Comparison of ENCODE assay signal across 9 mouse cellular contexts in genomic region chr1:93176525-93177332, GRCm38 (mm10). TPM values are rescaled to one million over a fixed set of nuclear protein-coding genes. Genes with fewer than 3 reads are reported as not detected.
DNase-seq lines count a peak whose midpoint lies in the region; ATAC-seq and TF ChIP-seq lines count a peak whose summit lies in the region.
"Had no signal": no experiment of that assay in that cellular context is flagged by ENCODE, and none has a peak within 500 bp of the region (broad histone marks: within the 10 kb centered on the region; RNA-seq: fewer than 3 reads in every experiment).

No protein-coding gene starts in this region.

- H3K36me3 ChIP-seq in embryonic facial prominence, embryonic 14.5 days (ENCODE audit: control insufficient read depth, insufficient read depth, low read length), result no peaks in the 10 kb centered on the region
- no peaks in the 10 kb centered on the region for H3K36me3 ChIP-seq in heart, embryonic 11.5 days (ENCODE audit: control insufficient read depth, insufficient read depth, low read length)
- H3K36me3 ChIP-seq in kidney, embryonic 14.5 days (ENCODE audit: control insufficient read depth, insufficient read depth, low read length), result no peaks in the 10 kb centered on the region
- no peaks in the 10 kb centered on the region for H3K36me3 ChIP-seq in limb, embryonic 14.5 days (ENCODE audit: control insufficient read depth, insufficient read depth, low read length)
- no peaks in the 10 kb centered on the region for H3K36me3 ChIP-seq in midbrain, postnatal 0 days (ENCODE audit: insufficient read depth, low read length)

- no peak for TF ChIP-seq POLR2A in limb, embryonic 14.5 days (IDR thresholded peaks at IDR 0.05; ENCODE audit: borderline replicate concordance, extremely low read depth, insufficient read depth, insufficient read length)

- H3K4me2 ChIP-seq in embryonic facial prominence, embryonic 14.5 days (ENCODE audit: low read depth, low read length), result peak overlapping the region; percentile 76
- H3K4me2 ChIP-seq in heart, embryonic 11.5 days, result peak overlapping the region; percentile 81
- H3K4me2 ChIP-seq in kidney, embryonic 14.5 days (replicated peaks; ENCODE audit: low read depth, low read length), result peak overlapping the region; percentile 72
- peak overlapping the region; percentile 64 for H3K4me2 ChIP-seq in limb, embryonic 14.5 days (replicated peaks; ENCODE audit: low read depth, low read length, severe bottlenecking)
- peak overlapping the region; percentile 98 for H3K4me2 ChIP-seq in midbrain, postnatal 0 days (ENCODE audit: low read depth, low read length, poor library complexity, severe bottlenecking)

- TF ChIP-seq CTCF in midbrain, postnatal 0 days (IDR thresholded peaks at IDR 0.05), result no peak

- peak; percentile 72 for ATAC-seq in embryonic facial prominence, embryonic 14.5 days (ENCODE audit: low read depth)
- peak; percentile 61 for ATAC-seq in heart, embryonic 11.5 days (replicated peaks; ENCODE audit: insufficient number of reproducible peaks, low FRiP score, low TSS enrichment)
- peak; percentile 83 for ATAC-seq in kidney, embryonic 14.5 days (ENCODE audit: low FRiP score, low TSS enrichment)
- ATAC-seq in limb, embryonic 14.5 days (ENCODE audit: low FRiP score, low read depth), result peak; percentile 85
- ATAC-seq in midbrain, postnatal 0 days (ENCODE audit: low FRiP score), result peak; percentile 44
- ATAC-seq in megakaryocyte, adult 5-6 weeks (ENCODE audit: poor library complexity, severe bottlenecking), result no peak

- peak overlapping the region; percentile 89 for H3K27ac ChIP-seq in embryonic facial prominence, embryonic 14.5 days (replicated peaks; ENCODE audit: low read depth, low read length)
- peak overlapping the region; percentile 77 for H3K27ac ChIP-seq in heart, embryonic 11.5 days (ENCODE audit: low read depth, low read length)
- H3K27ac ChIP-seq in kidney, embryonic 14.5 days (ENCODE audit: low read depth, low read length), result peak overlapping the region; percentile 90
- H3K27ac ChIP-seq in limb, embryonic 14.5 days (replicated peaks; ENCODE audit: low read depth, low read length), result peak overlapping the region; percentile 82
- H3K27ac ChIP-seq in midbrain, postnatal 0 days (ENCODE audit: low read depth, low read length), result no peak overlapping the region

- peak overlapping the region; percentile 38 for H3K4me3 ChIP-seq in embryonic facial prominence, embryonic 14.5 days (ENCODE audit: low read depth, low read length)
- H3K4me3 ChIP-seq in heart, embryonic 11.5 days (ENCODE audit: low read depth, low read length), result peak overlapping the region; percentile 42
- peak overlapping the region; percentile 39 for H3K4me3 ChIP-seq in kidney, embryonic 14.5 days (ENCODE audit: low read length)
- peak overlapping the region; percentile 27 for H3K4me3 ChIP-seq in limb, embryonic 14.5 days (replicated peaks; ENCODE audit: low read length)
- peak overlapping the region; percentile 45 for H3K4me3 ChIP-seq in midbrain, postnatal 0 days (ENCODE audit: low read depth, low read length)

- peak overlapping the region; percentile 39 for H3K9ac ChIP-seq in embryonic facial prominence, embryonic 14.5 days (ENCODE audit: low read depth, low read length)
- peak overlapping the region; percentile 66 for H3K9ac ChIP-seq in heart, embryonic 11.5 days (ENCODE audit: low read depth, low read length)
- peak overlapping the region; percentile 42 for H3K9ac ChIP-seq in kidney, embryonic 14.5 days (ENCODE audit: low read depth, low read length)
- peak overlapping the region; percentile 44 for H3K9ac ChIP-seq in limb, embryonic 14.5 days (ENCODE audit: low read depth, low read length, severe bottlenecking)
- H3K9ac ChIP-seq in midbrain, postnatal 0 days (replicated peaks; ENCODE audit: low read length, poor library complexity, severe bottlenecking), result peak overlapping the region; percentile 59

- WGBS in embryonic facial prominence, embryonic 14.5 days, result 7% methylated on average over 14 of the region's 44 CpGs
- WGBS in heart, embryonic 11.5 days (ENCODE audit: insufficient replicate concordance), result 2% methylated on average over 44 of the region's 44 CpGs
- 2% methylated on average over 41 of the region's 44 CpGs for WGBS in kidney, embryonic 14.5 days
- 1% methylated on average over 27 of the region's 44 CpGs for WGBS in limb, embryonic 14.5 days
- WGBS in midbrain, postnatal 0 days, result 7% methylated on average over 31 of the region's 44 CpGs

- no peaks in the 10 kb centered on the region for H3K9me3 ChIP-seq in embryonic facial prominence, embryonic 14.5 days (ENCODE audit: control insufficient read depth, low read length)
- no peaks in the 10 kb centered on the region for H3K9me3 ChIP-seq in heart, embryonic 11.5 days (replicated peaks; ENCODE audit: control insufficient read depth, low read length)
- no peaks in the 10 kb centered on the region for H3K9me3 ChIP-seq in kidney, embryonic 14.5 days (ENCODE audit: control insufficient read depth, low read length)
- H3K9me3 ChIP-seq in limb, embryonic 14.5 days (ENCODE audit: control insufficient read depth, low read length), result no peaks in the 10 kb centered on the region
- H3K9me3 ChIP-seq in midbrain, postnatal 0 days (ENCODE audit: low read length), result no peaks in the 10 kb centered on the region

- H3K27me3 ChIP-seq in embryonic facial prominence, embryonic 14.5 days (replicated peaks; ENCODE audit: control insufficient read depth, insufficient read depth, low read length), result no peaks in the 10 kb centered on the region
- H3K27me3 ChIP-seq in heart, embryonic 11.5 days (ENCODE audit: control insufficient read depth, insufficient read depth, low read length), result peaks cover 40% of the 10 kb centered on the region
- H3K27me3 ChIP-seq in kidney, embryonic 14.5 days (ENCODE audit: control insufficient read depth, insufficient read depth, low read length), result no peaks in the 10 kb centered on the region; the same call in 1 of the 2 replicates
- no peaks in the 10 kb centered on the region for H3K27me3 ChIP-seq in limb, embryonic 14.5 days (ENCODE audit: control insufficient read depth, insufficient read depth, low read length)
- no peaks in the 10 kb centered on the region for H3K27me3 ChIP-seq in midbrain, postnatal 0 days (ENCODE audit: insufficient read depth, low read length)

- peak; percentile 63 for DNase-seq in adrenal gland, adult 2 months
- peak; percentile 90 for DNase-seq in embryonic facial prominence, embryonic 14.5 days (ENCODE audit: low spot score)
- peak; percentile 90 for DNase-seq in limb, embryonic 14.5 days (ENCODE audit: low spot score)
- peak; percentile 38 for DNase-seq in midbrain, postnatal 0 days (ENCODE audit: low spot score)
- DNase-seq in testis, postnatal 10 days (ENCODE audit: low spot score), result peak; percentile 88

- H3K4me1 ChIP-seq in embryonic facial prominence, embryonic 14.5 days (ENCODE audit: control insufficient read depth, insufficient read depth, low read length), result peaks cover 16% of the 10 kb centered on the region
- peaks cover 6% of the 10 kb centered on the region for H3K4me1 ChIP-seq in heart, embryonic 11.5 days (ENCODE audit: control insufficient read depth, insufficient read depth, low read length)
- H3K4me1 ChIP-seq in kidney, embryonic 14.5 days (ENCODE audit: control insufficient read depth, insufficient read depth, low read length), result peaks cover 22% of the 10 kb centered on the region
- H3K4me1 ChIP-seq in limb, embryonic 14.5 days (ENCODE audit: control insufficient read depth, insufficient read depth, low read length), result peaks cover 32% of the 10 kb centered on the region
- H3K4me1 ChIP-seq in midbrain, postnatal 0 days (ENCODE audit: insufficient read depth, low read length), result peaks cover 9% of the 10 kb centered on the region; the same call in 1 of the 2 replicates

RNA-seq across cellular contexts. Expression of gene Crocc2, which starts 8.2 kb away (rescaled TPM):
- total RNA-seq in adrenal gland, adult 2 months (2021), result not detected
- 0.02 TPM in 1 of 2 replicates, not detected in the other for polyA plus RNA-seq in adrenal gland, adult 2 months (2012; rRNA removed)
- polyA plus RNA-seq in embryonic facial prominence, embryonic 14.5 days (2014; fragmentation: Nextera tagmentation; extraction: Ambion mirVana), result 0.56 and 3.0 TPM in 2 replicates
- polyA plus RNA-seq in heart, embryonic 11.5 days (2014; fragmentation: Nextera tagmentation; extraction: Ambion mirVana), result 0.10 and 0.24 TPM in 2 replicates
- 0.14 and 0.20 TPM in 2 replicates for polyA plus RNA-seq in kidney, embryonic 14.5 days (2014; fragmentation: Nextera tagmentation; extraction: Ambion mirVana)
- 0.39 and 0.46 TPM in 2 replicates for polyA plus RNA-seq in limb, embryonic 14.5 days (2012; rRNA removed)
- 0.17 and 0.51 TPM in 2 replicates for polyA plus RNA-seq in limb, embryonic 14.5 days (2014; fragmentation: Nextera tagmentation; extraction: Ambion mirVana)
- 1.2 and 1.4 TPM in 2 replicates for total RNA-seq in midbrain, postnatal 0 days (2014; rRNA removed)
- polyA plus RNA-seq in midbrain, postnatal 0 days (2015; fragmentation: Nextera tagmentation; extraction: Ambion mirVana), result 0.54 and 0.84 TPM in 2 replicates
- not detected in 2 replicates for total RNA-seq in megakaryocyte, adult 5-6 weeks (2015)
- total RNA-seq in megakaryocyte, adult 5-6 weeks (2017), result not detected in 2 replicates
- total RNA-seq: neutrophil, adult 5-6 weeks had no signal

RNA-seq across cellular contexts. Expression of gene 2310007B03Rik, which starts 16.0 kb away (rescaled TPM):
- not detected for total RNA-seq in adrenal gland, adult 2 months (2021)
- not detected in 2 replicates for polyA plus RNA-seq in adrenal gland, adult 2 months (2012; rRNA removed)
- 4.2 and 6.2 TPM in 2 replicates for polyA plus RNA-seq in embryonic facial prominence, embryonic 14.5 days (2014; fragmentation: Nextera tagmentation; extraction: Ambion mirVana)
- 0.11 TPM in 1 of 2 replicates, not detected in the other for polyA plus RNA-seq in heart, embryonic 11.5 days (2014; fragmentation: Nextera tagmentation; extraction: Ambion mirVana)
- polyA plus RNA-seq in kidney, embryonic 14.5 days (2014; fragmentation: Nextera tagmentation; extraction: Ambion mirVana), result 0.42 and 0.49 TPM in 2 replicates
- 2.9 and 4.2 TPM in 2 replicates for polyA plus RNA-seq in limb, embryonic 14.5 days (2012; rRNA removed)
- 6.9 and 9.0 TPM in 2 replicates for polyA plus RNA-seq in limb, embryonic 14.5 days (2014; fragmentation: Nextera tagmentation; extraction: Ambion mirVana)
- total RNA-seq in midbrain, postnatal 0 days (2014; rRNA removed), result 0.88 TPM in 1 of 2 replicates, not detected in the other
- polyA plus RNA-seq in midbrain, postnatal 0 days (2015; fragmentation: Nextera tagmentation; extraction: Ambion mirVana), result 0.07 and 0.10 TPM in 2 replicates
- not detected in 2 replicates for total RNA-seq in megakaryocyte, adult 5-6 weeks (2015)
- total RNA-seq in megakaryocyte, adult 5-6 weeks (2017), result not detected in 2 replicates

RNA-seq across cellular contexts. Expression of gene Agxt, which starts 41.7 kb away (rescaled TPM):
- under 1 TPM in 1 of 2 experiments, not detected in 1; 0.92 TPM for total RNA-seq in adrenal gland, adult 2 months (2021)
- polyA plus RNA-seq in adrenal gland, adult 2 months (2012; rRNA removed), result 0.44 TPM in 1 of 2 replicates, not detected in the other
- polyA plus RNA-seq in embryonic facial prominence, embryonic 14.5 days (2014; fragmentation: Nextera tagmentation; extraction: Ambion mirVana), result not detected in 2 replicates
- 0.61 TPM in 1 of 2 replicates, not detected in the other for polyA plus RNA-seq in heart, embryonic 11.5 days (2014; fragmentation: Nextera tagmentation; extraction: Ambion mirVana)
- polyA plus RNA-seq in kidney, embryonic 14.5 days (2014; fragmentation: Nextera tagmentation; extraction: Ambion mirVana), result not detected in 2 replicates
- not detected in 2 replicates for polyA plus RNA-seq in limb, embryonic 14.5 days (2012; rRNA removed)
- polyA plus RNA-seq in limb, embryonic 14.5 days (2014; fragmentation: Nextera tagmentation; extraction: Ambion mirVana), result not detected in 2 replicates
- not detected in 2 replicates for total RNA-seq in midbrain, postnatal 0 days (2014; rRNA removed)
- not detected in 2 replicates for polyA plus RNA-seq in midbrain, postnatal 0 days (2015; fragmentation: Nextera tagmentation; extraction: Ambion mirVana)
- not detected in 2 replicates for total RNA-seq in megakaryocyte, adult 5-6 weeks (2015)
- not detected in 2 replicates for total RNA-seq in megakaryocyte, adult 5-6 weeks (2017)
- total RNA-seq: neutrophil, adult 5-6 weeks had no signal

RNA-seq across cellular contexts. Expression of gene Sned1, which starts 58.9 kb away (rescaled TPM):
- total RNA-seq in adrenal gland, adult 2 months (2021), result 10 to 100 TPM; 13.8 to 18.6 TPM
- polyA plus RNA-seq in adrenal gland, adult 2 months (2012; rRNA removed), result 30.9 and 34.9 TPM in 2 replicates
- polyA plus RNA-seq in embryonic facial prominence, embryonic 14.5 days (2014; fragmentation: Nextera tagmentation; extraction: Ambion mirVana), result 16.7 and 17.1 TPM in 2 replicates
- 3.0 and 3.4 TPM in 2 replicates for polyA plus RNA-seq in heart, embryonic 11.5 days (2014; fragmentation: Nextera tagmentation; extraction: Ambion mirVana)
- polyA plus RNA-seq in kidney, embryonic 14.5 days (2014; fragmentation: Nextera tagmentation; extraction: Ambion mirVana), result 8.6 and 17.9 TPM in 2 replicates
- 52.0 and 65.8 TPM in 2 replicates for polyA plus RNA-seq in limb, embryonic 14.5 days (2012; rRNA removed)
- polyA plus RNA-seq in limb, embryonic 14.5 days (2014; fragmentation: Nextera tagmentation; extraction: Ambion mirVana), result 20.6 and 21.8 TPM in 2 replicates
- 19.9 and 24.4 TPM in 2 replicates for total RNA-seq in midbrain, postnatal 0 days (2014; rRNA removed)
- polyA plus RNA-seq in midbrain, postnatal 0 days (2015; fragmentation: Nextera tagmentation; extraction: Ambion mirVana), result 4.7 and 5.1 TPM in 2 replicates
- total RNA-seq in megakaryocyte, adult 5-6 weeks (2015), result 0.49 and 0.98 TPM in 2 replicates
- 0.53 and 1.3 TPM in 2 replicates for total RNA-seq in megakaryocyte, adult 5-6 weeks (2017)

Comparison
In these comparisons a context has a peak if more than half of its experiments do, and no peak if none do; other contexts are left out.
1. DNase-seq: peak in every context shown above with its lines; median percentile 90 in embryonic facial prominence, embryonic 14.5 days; 90 in limb, embryonic 14.5 days; 88 in testis, postnatal 10 days; 63 in adrenal gland, adult 2 months; 38 in midbrain, postnatal 0 days.